Mouse (Mus musculus) mature B cell (primary cell): ENCODE data around the gene Lin28a.

ENCODE experiments used
- in situ Hi-C: fragments of 300-500 bp; cut with MboI; formaldehyde crosslinking; loops from 2 replicates; pipeline ENCODE4 v1.14.3; 2019

The Lin28a gene

DNA sequence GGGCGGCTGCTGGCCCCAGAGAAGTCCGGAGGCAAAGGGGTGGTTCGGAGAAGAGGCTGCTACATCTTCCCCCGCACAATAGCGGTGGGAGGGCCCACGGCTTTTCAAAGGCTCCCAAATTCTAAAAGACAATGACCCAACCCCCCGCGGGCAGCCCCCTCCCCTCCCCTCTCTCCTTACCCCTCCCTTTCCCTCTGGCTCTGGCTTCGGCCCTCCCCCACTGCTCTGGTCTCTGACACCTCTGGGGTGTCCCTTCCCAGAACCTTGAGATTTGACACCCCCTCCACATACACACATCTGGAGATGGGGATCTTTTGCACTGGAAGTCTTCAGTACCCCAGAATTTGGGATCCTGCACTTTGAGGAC, at the start of gene Lin28a:
Gene Lin28a (minus strand): TSS at position 63 of the 367 bp plus-strand sequence.
- in situ Hi-C loops = no loop called here

DNA sequence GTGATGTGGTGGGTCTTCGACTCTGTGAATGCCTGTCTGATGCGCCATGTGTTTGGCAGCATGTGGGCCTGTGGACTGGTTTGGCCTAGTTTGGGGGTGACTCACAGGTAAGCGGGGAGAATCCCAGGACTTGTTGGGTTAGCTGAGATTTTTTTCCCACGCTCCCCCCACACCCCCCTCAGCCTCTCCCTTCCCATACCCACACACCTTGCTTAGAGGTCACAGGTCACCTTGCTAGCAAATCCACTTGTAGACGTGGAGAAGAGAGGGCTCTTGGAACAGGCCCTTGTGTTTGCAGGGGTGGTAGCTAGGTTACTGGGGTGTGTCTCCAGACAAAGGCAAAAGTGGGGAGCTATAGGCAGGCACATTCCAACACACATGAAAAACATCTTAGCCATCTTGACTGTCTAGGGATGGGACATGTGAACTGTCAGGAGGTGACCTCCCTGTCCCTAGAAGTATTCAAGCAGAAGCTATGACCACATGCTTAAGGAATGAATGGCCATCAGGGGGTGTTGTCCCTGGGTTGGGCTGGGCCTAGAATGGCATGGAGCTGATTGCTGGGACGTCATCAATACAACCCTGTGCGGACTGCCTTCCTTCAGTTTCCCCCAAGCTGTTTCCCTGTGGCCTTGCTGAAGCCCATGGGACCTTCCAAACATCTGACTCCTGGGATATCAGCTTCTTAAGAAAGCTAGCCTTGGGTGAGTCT, 49.3 kb upstream of the Lin28a start:
- in situ Hi-C loops = no loop called here

DNA sequence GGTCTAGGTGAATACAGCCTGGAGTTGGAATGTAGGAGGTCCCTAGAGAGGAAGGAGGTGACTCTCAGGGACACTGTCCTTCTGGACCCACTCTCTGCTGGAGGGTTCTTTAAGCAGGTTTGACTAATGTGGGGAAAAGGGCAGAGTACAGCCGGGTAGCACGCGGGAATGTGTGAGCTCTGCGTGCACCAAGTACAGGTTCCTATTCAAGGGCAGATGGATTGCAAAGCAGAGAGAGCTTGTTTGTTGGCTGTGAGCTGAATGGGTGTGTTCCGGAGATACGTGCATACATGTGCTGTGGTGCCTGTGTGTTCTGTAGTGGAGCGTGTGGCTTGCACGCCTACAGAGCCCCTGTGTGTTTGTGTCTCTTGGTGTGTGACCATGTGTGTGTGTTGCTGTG, 48.7 kb upstream of the Lin28a start:
- in situ Hi-C loops = no loop called here

DNA sequence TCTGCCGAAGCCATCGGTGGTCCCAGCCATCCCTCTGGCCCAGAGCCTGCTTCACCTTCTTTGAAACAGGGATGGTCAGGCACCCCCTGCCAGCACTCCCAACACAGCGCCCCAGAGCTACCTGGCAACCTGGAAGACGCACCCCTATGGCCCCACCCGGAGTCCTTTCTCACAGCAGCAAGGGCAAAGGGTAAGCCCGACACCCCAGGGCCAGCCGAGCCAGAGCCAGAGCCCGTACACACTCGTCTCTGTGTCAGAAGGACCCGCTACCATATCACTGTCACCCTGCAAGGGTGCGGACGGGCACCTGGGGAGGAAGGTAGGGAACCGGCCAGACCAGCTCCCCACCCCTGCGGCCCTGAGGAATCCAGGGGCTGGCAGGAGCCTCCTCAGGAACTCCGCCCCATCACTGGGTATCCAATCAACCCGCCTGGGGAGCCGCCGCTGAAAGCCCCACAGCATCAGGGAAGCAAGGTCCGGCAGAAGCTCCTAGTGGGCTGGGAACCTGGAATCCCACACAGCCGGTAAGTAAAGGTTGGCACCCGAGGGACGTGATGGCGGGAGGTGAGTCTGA, 46.9 kb upstream of the Lin28a start:
- in situ Hi-C loops = no loop called here

DNA sequence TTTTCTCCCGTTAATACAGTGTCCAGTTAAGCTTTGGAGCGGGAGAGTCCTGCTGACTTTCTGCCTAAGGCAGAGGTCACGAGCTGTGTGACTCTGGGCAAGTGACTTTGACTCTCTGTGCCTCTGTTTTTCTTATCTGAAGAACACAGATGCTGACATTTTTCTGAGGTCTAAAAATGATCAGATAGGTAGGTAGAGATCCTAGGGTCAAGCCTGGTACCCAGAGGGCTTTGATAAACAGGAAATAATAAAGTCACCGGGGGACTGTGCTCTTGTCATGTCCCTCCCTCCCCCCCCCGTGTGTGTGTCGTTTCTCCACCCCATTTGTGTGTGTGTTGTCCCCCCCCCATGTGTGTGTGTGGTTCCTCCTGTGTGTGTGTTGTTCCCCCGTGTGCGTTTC, 43.9 kb upstream of the Lin28a start:
- in situ Hi-C loops = no loop called here

DNA sequence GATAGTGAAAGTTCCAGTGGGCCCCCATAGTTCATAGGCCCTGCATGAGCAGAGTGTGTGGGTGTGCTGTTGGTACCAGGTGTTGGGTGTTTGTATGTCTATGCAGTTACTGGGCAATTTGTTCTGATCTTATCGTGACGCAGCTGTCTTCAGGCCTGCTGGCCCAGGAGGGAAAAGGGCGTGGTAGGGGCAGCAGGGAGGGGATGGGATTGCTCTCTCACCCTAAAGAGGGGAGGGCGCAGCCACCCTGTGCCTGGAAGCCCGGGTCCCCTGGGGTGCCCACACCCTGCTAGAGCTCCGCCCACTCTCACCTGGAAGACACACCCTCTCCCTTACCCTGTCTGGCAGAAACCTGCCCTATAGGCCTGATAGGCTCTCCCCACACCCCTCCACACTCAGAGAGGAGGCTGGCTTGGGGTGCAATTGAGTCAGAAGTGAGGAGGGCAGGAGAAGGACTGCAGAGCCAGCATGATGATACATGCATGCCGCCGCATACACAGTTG, 43.4 kb upstream of the Lin28a start:
- in situ Hi-C loops = no loop called here

DNA sequence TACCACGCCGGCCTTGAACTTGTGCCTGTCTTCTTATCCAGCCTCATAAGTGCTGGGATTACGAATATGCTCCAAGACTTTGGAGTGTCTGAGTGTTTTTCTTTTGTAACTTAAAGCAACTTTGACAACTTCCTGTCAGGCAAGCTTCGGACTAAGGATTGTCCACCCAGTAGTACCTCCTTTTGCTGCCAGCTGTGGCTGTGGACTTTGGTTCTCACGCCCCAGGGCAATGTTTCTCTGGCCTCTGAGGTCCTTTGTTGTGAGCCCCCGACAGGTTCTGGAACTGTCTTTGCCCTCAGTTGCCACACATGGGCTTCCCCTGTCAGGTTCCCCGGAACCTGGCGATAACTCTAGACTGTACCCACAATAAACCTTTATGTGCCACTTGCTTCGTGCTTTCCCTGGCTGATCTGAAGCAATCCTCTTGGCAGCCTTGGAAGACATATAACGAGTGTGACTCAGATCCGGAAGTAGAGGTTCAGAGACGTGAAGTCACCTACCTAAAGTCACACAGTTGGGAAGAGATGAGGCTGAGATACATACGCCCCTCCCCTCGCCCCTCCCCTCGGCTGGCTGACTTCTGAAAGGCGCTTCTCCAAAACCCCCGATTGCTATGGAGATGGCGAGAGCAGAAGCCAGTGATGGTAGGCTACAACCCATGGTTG, 42.7 kb upstream of the Lin28a start:
- in situ Hi-C loops = no loop called here

DNA sequence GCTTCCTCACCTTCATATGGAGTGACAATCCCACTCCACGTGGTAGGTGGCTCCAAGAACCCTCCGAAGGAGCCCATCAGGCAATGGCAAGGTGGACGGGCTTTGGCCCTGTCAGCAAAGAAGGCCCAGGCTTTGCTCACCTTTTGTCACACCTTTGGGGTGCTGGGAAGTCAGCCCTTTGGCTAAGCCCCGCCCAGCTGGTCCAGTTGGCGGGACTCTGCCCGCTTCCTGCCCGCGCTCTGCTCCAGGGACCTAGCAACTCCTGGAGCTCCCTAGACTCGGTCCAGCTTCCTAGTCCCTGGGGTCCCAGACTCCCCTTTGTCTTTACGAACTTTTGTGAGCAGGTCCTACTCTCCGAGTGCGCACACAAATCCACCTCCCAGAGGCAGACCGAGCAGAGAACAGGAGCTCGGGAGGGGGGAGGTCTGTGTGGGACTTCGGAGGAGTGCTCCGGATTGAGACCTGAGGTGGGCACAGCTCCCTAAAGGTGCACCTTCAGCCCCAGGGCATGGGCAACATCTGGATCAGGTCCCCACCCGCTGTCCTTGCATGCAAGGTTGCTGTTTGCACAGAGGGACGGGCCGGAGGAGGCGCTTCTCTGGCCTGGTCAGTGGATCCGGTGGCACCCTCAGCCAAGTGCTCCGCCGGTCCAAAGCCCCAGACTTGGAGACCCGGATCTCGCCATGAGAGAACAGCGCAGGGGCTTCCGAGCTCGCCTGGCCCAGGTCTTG, 41.7 kb upstream of the Lin28a start, which contains the start of gene Crybg2:
Gene Crybg2 (plus strand): TSS at position 681 of the 731 bp plus-strand sequence.
- in situ Hi-C loops = no loop called here

DNA sequence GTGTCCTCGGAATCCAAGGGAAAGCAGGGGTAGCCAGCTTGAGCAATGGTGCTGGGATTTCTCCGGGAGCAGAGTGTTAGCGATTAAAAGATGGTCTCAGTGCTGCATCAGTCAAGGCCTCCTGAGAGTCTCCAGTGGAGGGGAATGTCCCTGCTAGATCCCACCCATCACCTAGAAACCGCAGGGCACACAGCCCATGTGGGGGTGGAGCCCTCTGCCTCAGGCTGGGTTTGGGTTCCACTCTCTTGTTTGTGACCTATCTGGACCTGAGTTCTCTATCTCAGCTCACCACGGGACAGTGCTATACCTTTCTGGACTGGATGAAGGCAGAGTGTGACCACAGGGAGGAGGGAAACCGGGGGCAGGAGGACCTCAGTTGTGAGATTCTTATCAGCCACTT, 40.3 kb upstream of the Lin28a start:
- in situ Hi-C loops = no loop called here

DNA sequence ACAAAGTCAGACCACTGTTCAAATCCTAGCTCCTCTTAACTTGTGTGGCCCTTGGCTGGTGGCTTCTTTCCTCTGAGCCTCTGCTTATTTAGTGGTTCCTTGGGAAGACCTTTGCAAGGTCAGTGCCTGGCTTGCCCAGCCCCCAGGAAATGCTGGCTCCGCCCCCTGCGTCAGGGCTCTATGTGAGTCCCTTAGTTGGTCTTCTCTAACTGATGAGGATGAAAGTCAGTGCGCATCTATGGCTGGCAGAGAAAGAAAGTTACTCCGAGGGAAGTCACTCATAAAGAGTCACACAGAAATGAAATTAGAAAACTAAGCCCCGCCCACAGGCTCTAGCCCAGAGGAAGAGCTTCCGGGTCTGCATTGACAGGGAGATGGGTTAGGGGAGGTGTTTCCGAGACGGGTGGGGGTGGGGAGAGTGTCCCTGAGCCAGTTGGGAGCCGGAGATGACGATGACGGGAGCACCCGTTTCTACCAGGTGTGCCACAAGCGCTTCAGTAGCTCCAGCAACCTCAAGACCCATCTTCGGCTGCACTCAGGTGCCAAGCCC, 39.6 kb upstream of the Lin28a start:
- in situ Hi-C loops = no loop called here

DNA sequence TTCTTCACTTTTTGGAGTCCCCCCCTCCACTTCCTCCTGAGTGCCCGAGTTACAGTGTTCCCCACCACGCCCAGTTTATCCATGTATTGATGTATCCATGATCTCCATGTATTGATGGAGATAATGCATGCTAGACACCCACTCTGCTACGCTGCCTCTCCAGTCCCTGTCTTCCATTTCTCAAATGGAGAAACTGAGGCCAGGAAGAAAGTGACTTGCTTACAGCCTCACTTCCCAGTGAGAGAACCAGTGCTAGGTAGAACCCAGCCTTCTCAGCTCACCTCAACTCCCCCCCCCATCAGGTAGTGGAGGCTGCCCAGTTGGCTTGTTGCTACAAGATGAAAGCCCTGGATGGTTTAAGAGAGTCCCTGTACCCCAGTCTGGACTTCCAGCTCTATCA, 34.9 kb upstream of the Lin28a start, which contains the start of gene Zfp683:
Gene Zfp683 (plus strand): TSS at position 301 of the 400 bp plus-strand sequence.
- in situ Hi-C loops = no loop called here

DNA sequence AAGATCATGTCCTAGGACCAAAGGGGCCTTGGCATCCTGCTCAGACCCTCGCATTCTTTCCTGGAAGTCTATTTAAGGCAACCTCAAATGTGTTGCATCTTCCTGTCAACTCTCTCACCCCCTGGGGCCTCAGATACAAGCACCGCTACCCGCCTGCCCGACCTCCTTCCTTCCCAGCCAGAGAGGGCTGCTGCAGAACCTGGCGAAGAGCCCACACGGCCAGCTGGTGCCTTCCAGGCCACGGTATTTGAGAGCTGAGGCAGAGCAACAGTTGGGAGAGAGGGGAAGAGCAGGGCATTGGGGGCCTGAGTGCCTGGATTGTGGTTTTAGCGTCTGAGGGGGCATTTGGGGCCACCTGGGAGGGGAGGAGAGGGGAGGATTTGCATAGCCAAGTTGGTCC, 33.9 kb upstream of the Lin28a start:
- in situ Hi-C loops = no loop called here

DNA sequence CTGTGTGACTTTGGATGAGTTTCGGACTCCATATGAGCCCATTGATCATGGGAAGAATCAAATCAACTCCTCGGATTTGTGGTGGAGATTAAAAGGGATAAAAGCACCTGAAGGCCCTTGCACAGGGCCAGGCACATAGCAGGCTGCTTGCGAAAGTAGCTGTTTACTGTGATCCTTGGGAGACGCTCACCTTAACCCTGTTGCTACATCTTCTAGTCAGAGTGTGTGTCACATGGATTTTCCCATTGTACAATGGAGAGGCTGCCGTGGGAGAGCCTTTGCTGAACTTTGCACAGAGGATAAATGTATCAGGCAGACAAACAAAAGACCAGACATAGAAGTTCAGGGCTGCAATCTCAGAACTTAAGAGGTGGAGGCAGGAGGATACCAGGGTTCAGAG, 33.3 kb upstream of the Lin28a start:
- in situ Hi-C loops = no loop called here

DNA sequence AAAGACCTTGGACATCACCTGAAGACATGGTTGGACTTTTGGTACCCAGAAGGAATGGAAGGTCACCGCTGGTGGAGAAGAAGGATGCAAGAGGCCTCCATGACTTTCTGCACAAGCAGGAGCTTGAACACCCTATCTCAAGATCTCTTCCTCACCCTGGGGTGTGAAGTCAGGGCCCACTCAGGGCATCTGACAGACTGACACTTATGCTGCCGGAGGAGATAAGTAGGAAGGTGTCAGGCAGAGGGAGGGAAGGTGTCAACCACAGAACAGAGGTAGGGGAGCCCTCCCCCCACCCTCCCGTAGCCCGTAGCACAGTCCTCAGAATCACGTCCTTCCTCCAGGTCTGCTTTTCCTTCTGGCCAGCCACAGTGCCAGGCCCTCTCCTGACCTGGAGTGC, 29.0 kb upstream of the Lin28a start:
- in situ Hi-C loops = no loop called here

DNA sequence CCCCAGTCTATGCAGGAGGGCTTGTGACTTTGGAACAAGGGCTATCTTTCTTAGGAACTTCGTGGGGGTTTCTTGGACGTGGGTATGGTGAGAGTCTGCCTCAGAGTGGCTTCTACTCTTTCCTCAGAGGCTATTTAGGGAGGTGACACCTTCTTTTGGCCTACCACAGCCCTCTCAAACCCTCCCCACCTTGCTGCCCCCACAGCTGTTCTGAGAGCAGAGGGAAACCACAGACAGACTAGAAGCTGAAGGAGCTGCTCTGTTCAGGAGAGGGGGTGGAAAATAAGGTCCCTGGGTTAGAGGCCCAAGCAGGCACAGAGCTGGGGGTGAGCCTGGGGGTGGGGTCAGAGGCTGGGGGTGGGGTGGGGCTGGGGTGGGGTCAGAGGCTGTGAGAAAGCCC, 24.4 kb upstream of the Lin28a start:
- in situ Hi-C loops = no loop called here

DNA sequence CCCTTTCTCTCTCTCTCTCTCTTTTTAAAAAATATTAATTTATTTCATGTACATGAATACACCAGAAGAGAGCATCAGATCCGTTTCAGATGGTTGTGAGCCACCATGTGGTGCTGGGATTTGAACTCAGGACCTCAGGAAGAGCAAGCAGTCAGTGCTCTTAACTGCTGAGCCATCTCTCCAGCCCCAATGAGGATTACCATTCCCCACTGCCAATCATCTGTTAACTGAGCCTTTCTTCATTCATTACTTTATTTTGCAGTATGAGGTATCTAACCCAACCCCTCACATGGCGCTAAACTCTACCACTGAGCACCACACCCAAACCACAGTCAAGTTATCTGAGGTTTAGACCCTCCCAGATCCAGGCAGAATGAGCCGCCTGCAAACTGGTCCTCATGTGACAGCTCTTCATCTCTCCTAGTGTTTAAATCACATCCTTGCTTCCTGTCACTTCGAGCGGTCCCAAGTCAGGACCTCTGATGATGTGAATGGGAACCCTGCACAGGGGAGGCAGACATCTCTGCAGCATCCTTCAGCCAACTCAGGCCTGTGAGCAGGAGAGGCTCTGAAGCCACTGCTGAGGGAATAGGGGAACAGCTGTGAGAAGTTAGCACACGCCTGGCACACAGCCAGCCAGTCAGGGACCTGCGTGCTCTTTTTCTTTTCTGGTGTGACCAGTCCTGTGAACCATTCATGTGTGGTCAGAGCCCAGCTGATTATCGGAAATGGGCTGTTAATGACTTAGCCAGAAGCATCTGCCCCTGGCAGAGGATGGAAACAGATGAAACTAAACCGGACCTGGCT, 22.9 kb upstream of the Lin28a start:
- in situ Hi-C loops = no loop called here

DNA sequence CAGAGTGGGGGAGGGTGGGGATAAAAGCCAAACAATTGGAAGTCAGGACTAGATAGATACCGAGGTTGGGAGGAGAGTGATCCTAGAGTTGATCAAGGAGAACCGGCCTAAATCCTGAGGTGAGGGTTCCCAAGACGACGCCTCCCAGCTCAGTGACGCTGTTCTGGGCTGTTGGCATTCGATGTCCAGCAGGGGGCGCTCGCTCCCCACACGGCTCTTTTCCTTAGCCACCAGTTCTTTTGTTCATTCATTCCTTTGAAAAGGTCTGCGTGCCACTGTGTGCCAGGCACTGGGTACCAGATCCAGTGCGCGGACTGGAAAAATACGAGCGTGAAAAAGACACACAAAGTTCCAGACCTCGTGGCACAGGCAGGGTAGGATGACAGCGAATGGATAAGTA, 17.3 kb upstream of the Lin28a start:
- in situ Hi-C loops = loop anchor here (5.0 kb wide), 2 partner anchors 56 to 96 kb away; no protein-coding TSS in a partner anchor

DNA sequence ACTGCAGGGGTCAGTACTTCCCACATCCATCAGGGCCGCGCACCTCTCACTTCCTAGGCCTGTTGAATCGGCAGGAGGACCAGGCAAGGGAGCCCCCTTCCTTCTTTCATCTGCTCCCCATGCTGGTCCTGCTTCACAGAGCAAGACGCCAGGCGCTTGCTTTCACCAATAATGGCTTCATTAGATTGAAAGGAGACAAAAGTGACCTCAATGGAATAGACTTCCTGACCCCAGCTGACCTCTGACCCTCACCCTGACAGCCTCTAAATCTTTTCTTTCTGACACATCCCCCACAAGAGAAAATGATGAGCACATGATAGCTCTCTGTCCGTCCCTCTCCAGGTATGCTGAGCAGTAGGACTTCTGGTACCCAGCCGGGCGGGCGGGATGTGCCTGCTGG, 7.2 kb upstream of the Lin28a start:
- in situ Hi-C loops = no loop called here

DNA sequence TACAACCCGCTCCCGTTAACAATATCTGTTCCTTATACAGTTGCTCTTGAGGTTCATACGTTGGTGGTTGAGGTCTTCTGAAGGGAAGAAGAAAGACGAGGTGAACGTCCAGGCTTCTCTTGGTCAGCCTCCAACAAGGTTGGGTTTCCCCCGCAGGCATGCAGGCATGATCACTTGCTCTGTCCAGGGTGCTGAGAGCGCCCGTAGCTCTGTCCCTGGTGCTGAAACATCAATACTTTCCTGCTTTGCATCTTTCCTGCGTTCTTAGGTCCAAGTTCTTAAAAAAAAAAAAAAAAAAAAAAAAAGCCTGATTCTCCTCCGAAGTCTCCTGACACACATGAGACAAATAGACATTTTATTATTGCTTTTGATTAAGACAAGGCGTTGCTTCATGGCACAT, 2.0 kb upstream of the Lin28a start:
- in situ Hi-C loops = no loop called here

DNA sequence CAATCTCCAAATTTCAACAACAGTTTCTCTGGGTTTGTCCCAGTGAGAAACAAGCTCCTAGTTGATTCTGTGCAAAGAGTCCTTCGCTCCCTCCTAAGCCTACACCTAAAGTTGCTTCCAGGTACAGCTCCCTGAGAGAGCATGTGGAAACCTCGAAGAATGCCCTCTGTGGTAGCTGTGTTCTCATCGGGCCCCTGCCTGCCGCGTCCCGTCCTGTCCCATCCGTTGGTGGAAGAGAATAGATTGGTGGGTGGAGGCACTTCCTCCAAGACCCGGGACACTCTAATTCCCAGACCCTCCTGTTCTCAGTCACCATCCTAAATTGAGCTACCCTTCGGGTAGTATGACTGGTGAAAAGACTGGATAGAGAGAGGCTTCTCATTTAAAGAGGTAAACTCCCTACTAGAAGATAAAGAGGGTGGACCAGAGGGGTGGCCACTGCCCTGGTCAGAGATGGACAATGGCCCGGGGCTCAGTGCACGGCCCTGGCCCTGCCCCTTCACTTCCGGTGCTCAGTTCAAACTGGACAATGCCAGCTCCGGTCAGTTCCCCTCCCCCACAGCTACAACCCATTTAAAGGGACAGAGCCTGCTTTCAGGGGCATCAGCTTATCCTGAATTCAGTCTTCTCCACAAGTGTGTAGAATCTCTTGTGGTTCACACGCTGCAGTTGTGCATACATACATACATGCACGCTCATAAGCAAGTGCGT, 1.2 kb upstream of the Lin28a start:
- in situ Hi-C loops = no loop called here

DNA sequence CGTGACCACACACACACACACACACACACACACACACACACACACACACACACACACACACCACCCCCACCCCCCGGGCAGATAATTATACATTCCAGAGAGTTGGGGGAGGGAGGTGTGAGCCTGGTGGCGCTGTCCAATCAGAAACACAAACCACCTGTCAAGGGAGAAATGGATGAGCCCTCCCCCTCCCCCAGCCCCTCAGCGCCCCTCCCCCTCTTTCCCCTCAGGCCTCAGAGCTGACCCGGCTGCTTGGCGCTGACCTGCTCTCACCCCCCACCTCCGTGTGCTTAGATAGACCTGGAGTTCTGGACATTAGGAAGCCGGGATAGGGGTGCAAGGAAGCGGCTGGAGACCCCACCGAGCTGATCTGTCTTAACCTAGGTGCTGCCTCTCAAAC, 569 bp upstream of the Lin28a start:
- in situ Hi-C loops = no loop called here
